Mouse (Mus musculus): ENCODE data around the gene Atxn1. TPM values are rescaled to one million over a fixed set of nuclear protein-coding genes. Genes with fewer than 3 reads are reported as not detected.

The Atxn1 gene
- total and polyA plus RNA-seq, 3 experiments: 0.39 to 1.1 TPM; not detected in 1

DNA sequence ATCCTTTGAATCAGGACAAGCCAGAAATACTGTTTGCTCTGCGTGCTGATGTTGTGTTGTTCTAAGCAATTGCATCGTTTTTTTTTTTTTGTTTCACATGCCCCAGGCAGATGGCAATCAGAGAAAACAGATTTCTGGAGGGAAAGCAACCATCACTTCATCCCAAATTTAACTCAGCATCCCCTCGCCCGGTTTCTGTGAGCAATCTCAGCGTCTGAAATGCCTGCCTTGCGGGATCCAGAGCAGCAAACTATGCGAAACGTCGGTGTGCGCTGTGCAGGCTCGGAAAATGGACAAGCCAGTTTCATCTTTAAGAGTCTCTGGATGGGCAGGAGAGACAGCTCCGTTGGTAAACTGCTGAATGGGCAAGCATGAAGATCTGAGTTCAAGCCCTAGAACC lies 45.3 kb upstream of the Atxn1 start:
- no peak overlapping the region for H3K4me3 ChIP-seq (ENCODE audit: control insufficient read depth in 1 of 2, insufficient read depth in 1 of 2, low read depth in 2 of 2, low read length in 2 of 2)
- no peaks in the 10 kb centered on the region for H3K9me3 ChIP-seq (replicated peaks; ENCODE audit: insufficient read depth, low read length)
- H3K36me3 ChIP-seq (ENCODE audit: control insufficient read depth in 1 of 2, insufficient read depth in 2 of 2, low read length in 2 of 2): no peaks in the 10 kb centered on the region
- DNase-seq (ENCODE audit: low read depth, low spot score): no peak
- H3K9ac ChIP-seq (ENCODE audit: control insufficient read depth, low read depth, low read length, poor library complexity, severe bottlenecking): no peak overlapping the region
- no peaks in the 10 kb centered on the region for H3K4me1 ChIP-seq (ENCODE audit: control insufficient read depth in 1 of 2, insufficient read depth in 2 of 2, low read length in 2 of 2)
- no peaks in the 10 kb centered on the region for H3K79me2 ChIP-seq (ENCODE audit: control insufficient read depth, insufficient read depth, low read length, poor library complexity)
- no peaks in the 10 kb centered on the region for H3K27me3 ChIP-seq (ENCODE audit: control insufficient read depth in 1 of 2, insufficient read depth in 2 of 2, low read length in 2 of 2)
- TF ChIP-seq NRF1 (IDR thresholded peaks at IDR 0.05; ENCODE audit: insufficient read depth, low read depth, low read length, poor library complexity, severe bottlenecking): no peak
- no peak overlapping the region for H3K27ac ChIP-seq (ENCODE audit: control insufficient read depth, low read depth, low read length)

DNA sequence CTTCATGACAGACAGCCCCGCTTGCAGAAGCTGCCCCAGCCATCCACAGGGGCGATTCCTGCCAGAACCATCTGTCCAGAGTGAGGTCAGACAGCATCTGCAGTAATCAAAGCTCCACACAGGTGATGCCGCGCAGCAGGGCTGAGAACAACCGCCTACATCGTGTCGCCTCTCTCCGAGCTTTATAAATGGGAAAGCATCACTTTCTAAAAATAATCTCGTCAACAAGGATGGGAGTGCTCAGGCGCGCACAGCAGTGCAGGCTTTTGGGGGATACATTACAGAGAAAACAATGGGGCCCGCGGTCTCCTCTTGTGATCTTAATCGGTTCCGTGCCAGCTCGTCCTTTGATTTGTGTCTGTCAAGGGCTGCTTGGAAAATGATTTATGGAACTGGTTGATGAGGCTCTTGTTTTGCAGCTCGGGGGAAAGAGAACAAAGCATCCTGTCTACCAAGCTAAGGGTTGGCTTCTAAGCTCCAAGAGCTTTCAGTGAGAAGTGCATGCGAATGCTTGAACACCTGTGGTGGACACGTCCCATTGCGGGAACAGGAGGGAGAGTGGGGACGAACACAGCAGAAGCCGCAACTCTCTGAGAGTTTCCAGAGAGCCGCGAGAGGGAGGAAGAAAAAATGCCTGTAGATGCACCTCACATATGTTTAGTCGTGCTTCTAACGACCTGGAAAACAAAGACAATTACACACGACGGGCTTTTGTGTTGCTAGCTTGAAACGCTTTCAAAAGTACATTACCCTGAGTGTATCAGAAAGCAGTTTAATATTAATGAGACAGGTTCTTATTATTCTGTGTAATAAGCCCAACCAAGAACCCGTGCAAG lies 44.2 kb upstream of the Atxn1 start:
- Histone ChIP-seq H3K4me1 (ENCODE audit: control insufficient read depth in 1 of 2, insufficient read depth in 2 of 2, low read length in 2 of 2) (no peaks in the 10 kb centered on the region), H3K9me3 (replicated peaks; ENCODE audit: insufficient read depth, low read length) (no peaks in the 10 kb centered on the region), H3K27ac (ENCODE audit: control insufficient read depth, low read depth, low read length) (no peak overlapping the region), H3K9ac (ENCODE audit: control insufficient read depth, low read depth, low read length, poor library complexity, severe bottlenecking) (no peak overlapping the region), H3K79me2 (ENCODE audit: control insufficient read depth, insufficient read depth, low read length, poor library complexity) (no peaks in the 10 kb centered on the region), H3K4me3 (ENCODE audit: control insufficient read depth in 1 of 2, insufficient read depth in 1 of 2, low read depth in 2 of 2, low read length in 2 of 2) (no peak overlapping the region), H3K27me3 (ENCODE audit: control insufficient read depth in 1 of 2, insufficient read depth in 2 of 2, low read length in 2 of 2) (0 out of 4 replicates have a peak, but pooled peaks cover 0 to 1% of the 10 kb centered on the region in 2 experiments), H3K36me3 (ENCODE audit: control insufficient read depth in 1 of 2, insufficient read depth in 2 of 2, low read length in 2 of 2) (no peaks in the 10 kb centered on the region)
- TF ChIP-seq UBTF (IDR thresholded peaks at IDR 0.05; ENCODE audit: borderline replicate concordance, insufficient read depth, low read depth, low read length) (no peak), E2F4 (IDR thresholded peaks at IDR 0.05; ENCODE audit: borderline replicate concordance, low read depth, low read length) (no peak), KAT2A (conservative IDR thresholded peaks at IDR 0.05; ENCODE audit: low read depth, low read length) (no peak), POLR2AphosphoS5 (IDR thresholded peaks at IDR 0.05; ENCODE audit: borderline replicate concordance, low read depth, low read length) (no peak), MYB (IDR thresholded peaks at IDR 0.05; ENCODE audit: low read depth, low read length) (no peak), MYC (IDR thresholded peaks at IDR 0.05; ENCODE audit: low read depth, low read length) (no peak), NELFE (IDR thresholded peaks at IDR 0.05; ENCODE audit: low read depth, low read length) (no peak), RCOR1 (IDR thresholded peaks at IDR 0.05; ENCODE audit: low read depth, low read length) (no peak), ELF1 (IDR thresholded peaks at IDR 0.05; ENCODE audit: low read depth, low read length) (no peak), HCFC1 (IDR thresholded peaks at IDR 0.05; ENCODE audit: low read depth, low read length) (no peak), GATA1 (IDR thresholded peaks at IDR 0.05; ENCODE audit: low read depth, low read length) (no peak), ZC3H11A (IDR thresholded peaks at IDR 0.05; ENCODE audit: low read depth, low read length) (no peak), CHD2 (IDR thresholded peaks at IDR 0.05; ENCODE audit: low read length) (no peak), ZKSCAN1 (IDR thresholded peaks at IDR 0.05; ENCODE audit: low read depth, low read length) (no peak), MAZ (IDR thresholded peaks at IDR 0.05; ENCODE audit: low read depth, low read length) (no peak)
- DNase-seq (ENCODE audit: low read depth, low spot score): no peak
